Mouse (Mus musculus): Measurements from ENCODE around the gene Ccdc88b.

DNA sequence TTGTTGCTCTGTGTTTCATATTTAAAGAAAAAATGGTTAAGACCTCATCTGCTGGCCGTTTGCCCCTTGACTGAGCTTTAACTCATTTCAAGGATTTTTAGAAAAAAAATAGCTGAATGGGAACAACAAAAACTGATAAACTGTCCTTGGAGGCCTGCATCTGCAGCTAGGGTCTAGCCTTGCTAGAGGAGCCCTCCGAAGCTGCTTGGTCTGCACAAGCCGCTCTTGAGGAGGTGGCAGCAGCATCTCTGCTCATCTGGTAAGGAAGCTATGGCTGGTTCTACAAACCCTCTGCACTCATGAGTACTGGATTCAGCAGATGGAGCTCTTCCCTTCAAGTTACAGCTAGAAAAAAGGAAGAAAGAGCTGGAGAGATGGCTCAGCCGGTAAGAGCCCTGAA lies 20.0 kb upstream of the Ccdc88b start:
- TF ChIP-seq CTCF (IDR thresholded peaks at IDR 0.05; ENCODE audit: borderline replicate concordance, extremely low read depth, insufficient read depth, insufficient read length) (no peak), POLR2A (IDR thresholded peaks at IDR 0.05; ENCODE audit: borderline replicate concordance, extremely low read depth, insufficient read depth, insufficient read length, poor library complexity, severe bottlenecking) (no peak)

All from brain, embryonic 14.5 days (tissue).